Mouse (Mus musculus): ENCODE data around the gene Osbpl9.
A peak's percentile ranks its signal among the peaks of the same experiment; 100 is the strongest.

Osbpl9 gene

DNA sequence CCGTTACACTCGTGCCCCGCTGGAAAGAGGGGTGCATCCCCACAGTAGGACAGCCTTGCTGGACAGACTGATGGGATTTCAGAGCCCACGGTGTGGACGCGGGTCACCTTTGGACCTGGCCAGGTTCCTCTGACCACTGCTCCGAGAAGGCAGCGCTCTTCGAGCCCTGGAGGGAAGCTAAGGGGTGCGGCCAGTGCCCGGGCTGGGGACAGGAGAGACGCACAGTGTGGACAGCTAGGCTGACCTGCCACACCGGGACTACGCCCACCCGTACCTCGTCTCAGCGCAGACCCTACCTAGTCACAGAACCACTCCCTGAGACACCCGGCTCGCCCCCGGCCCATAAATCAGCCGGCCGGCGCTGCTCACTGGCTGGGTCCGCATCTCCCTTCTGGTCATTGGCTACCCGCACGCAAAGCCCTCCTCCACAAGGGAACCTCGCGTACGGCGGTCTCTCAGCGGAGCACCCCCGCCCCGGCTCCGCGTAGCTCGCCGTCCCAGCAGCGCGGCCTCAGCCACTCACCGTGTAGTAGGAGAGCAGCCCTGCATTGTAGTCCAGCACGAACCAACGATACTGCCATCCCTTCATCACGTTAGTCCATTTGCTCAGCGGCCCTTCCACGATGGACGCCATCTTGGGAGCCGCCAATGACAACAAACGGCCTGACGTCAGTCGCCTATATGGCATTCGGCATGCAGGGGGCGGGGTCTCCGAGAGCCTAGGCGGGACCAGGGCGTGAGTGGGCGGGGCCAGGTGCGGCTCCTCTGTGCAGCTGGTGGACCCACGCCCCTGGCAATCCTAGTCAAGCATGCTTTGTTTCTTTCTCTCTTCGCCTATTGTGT lies at the start of gene Osbpl9:
Osbpl9 (minus strand) TSS at position 691 of the 843 bp plus-strand sequence.
- peak; percentile 97 for DNase-seq (ENCODE audit: low read depth, low spot score)

GRCm38 (mm10) chr4:109251605-109252004 lies 49.5 kb upstream of the Osbpl9 start:
- peak; percentile 71 for DNase-seq (ENCODE audit: low read depth, low spot score)

- DNase-seq (ENCODE audit: low read depth, low spot score), result no peak
These were observed 43.0 kb upstream of the Osbpl9 start for GRCm38 (mm10) chr4:109245016-109245620.

DNA sequence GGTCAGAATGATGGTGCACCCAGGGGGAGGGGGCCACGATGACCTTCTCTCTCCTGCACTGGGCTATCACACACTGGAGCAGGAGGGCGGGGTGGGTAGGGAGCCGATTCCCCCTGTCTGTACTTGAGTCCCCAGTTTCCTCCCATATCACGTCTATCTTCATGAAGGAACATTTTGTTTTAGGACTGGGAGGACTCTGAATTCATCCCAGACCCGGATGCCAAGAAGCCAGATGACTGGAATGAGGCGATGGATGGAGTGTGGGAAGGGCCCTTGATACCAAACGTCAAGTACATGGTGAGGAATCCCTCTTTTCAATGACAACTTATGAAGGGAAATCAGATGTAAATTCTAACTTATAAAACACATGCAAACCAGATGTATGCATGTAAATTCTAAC lies 42.4 kb upstream of the Osbpl9 start:
- DNase-seq (ENCODE audit: low read depth, low spot score), result peak; percentile 33

GRCm38 (mm10) chr4:109241934-109242333 lies 39.9 kb upstream of the Osbpl9 start:
- DNase-seq (ENCODE audit: low read depth, low spot score), result no peak

- peak; percentile 30 for DNase-seq (ENCODE audit: low read depth, low spot score)
These were observed 39.1 kb upstream of the Osbpl9 start for GRCm38 (mm10) chr4:109241221-109241620.

- no peak for DNase-seq (ENCODE audit: low read depth, low spot score)
These were observed 36.6 kb upstream of the Osbpl9 start for GRCm38 (mm10) chr4:109238428-109239268.

GRCm38 (mm10) chr4:109236186-109236879 lies 34.3 kb upstream of the Osbpl9 start:
- DNase-seq (ENCODE audit: low read depth, low spot score), result no peak

GRCm38 (mm10) chr4:109234806-109235350 lies 32.8 kb upstream of the Osbpl9 start:
- DNase-seq (ENCODE audit: low read depth, low spot score), result no peak

GRCm38 (mm10) chr4:109234185-109234584 lies 32.1 kb upstream of the Osbpl9 start, which contains the start of gene Calr4:
TSS of gene Calr4 (plus strand) at chr4:109234485.
- DNase-seq (ENCODE audit: low read depth, low spot score), result no peak

DNA sequence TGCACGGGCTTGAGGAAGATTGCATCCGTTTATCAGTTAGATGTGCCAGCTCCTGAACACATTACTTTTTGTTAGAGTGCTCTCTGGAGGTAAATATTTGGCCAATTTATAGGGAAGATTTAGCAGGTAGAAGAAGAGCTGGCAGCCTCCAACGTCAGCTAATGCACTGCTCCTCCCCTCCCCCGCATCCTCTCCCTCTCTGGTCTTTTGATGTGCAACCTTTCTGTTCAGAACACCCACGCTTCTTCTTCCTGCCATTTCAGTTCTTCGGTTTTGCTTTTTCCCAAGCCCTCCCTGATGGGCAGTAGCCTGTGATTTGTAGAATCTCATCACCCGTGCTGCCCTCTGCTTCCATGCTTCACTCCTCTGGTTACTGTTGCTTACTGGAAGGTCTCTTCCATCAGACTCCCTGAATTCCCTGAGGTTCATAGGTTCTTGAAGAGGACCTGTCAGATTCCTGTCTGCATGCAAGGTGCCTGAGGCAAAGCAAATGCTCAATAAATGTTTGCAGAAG lies 27.8 kb upstream of the Osbpl9 start:
- no peak for DNase-seq (ENCODE audit: low read depth, low spot score)

DNA sequence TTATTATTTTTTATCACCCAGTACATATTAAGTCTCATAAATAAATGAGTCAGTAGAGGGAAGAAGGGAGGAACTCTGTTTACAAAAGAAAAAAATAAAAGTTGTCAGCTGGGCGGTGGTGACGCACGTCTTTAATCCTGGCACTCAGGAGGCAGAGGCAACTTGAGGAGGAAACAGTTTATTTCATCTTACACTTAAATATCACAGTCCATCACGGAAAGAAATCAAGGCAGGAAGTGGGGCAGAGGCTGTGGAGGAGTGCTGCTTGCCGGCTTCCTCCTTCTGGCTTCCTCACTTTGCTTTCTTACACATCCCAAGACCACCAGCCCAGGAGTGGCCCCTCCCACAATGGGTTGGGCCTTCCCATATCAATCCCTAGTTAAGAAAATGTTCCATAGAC lies 24.0 kb upstream of the Osbpl9 start:
- no peak for DNase-seq (ENCODE audit: low read depth, low spot score)

DNA sequence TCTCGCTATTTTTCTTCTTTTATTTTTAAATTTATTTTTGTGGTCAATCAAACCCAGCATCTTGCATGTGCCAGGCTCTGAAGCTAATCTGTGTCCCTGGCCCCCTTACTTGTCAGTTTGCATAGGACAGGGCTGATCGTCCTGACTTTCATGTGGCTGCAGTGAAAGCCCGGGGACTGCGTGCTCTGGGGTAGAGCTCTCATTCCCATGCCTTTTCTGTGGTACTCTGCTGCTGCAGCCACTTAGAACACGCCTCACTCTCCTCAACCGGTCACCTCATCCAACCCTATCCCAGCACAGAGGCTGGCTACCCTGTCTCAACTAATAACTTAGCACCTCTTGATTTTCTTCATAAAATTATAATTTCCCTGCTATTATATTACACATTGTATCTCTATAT lies 23.5 kb upstream of the Osbpl9 start:
- no peak for DNase-seq (ENCODE audit: low read depth, low spot score)

GRCm38 (mm10) chr4:109224762-109225552 lies 22.9 kb upstream of the Osbpl9 start:
- no peak for DNase-seq (ENCODE audit: low read depth, low spot score)

- DNase-seq (ENCODE audit: low read depth, low spot score), result no peak
These were observed 19.9 kb upstream of the Osbpl9 start for GRCm38 (mm10) chr4:109222001-109222400.

- no peak for DNase-seq (ENCODE audit: low read depth, low spot score)
These were observed 18.4 kb upstream of the Osbpl9 start for GRCm38 (mm10) chr4:109220441-109220940.

DNA sequence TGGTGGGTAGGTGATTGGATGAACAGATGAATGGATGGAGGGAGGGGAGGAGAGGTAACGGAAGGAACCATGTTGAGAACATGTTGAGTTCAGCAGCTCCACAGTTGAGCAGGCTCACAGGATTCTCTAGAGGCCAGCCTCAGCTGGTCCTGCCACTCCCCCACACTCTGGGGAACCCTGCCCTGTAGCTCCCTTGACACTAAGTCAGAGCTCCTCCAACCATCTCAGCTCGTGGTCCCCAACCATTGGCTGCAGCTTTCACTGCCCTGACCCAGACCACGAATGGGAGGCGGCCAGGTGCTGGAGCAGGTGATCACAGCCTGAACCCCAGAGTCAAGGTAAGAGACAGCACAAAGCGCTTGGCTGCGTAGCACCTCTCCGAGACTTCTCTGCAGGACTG lies 15.9 kb upstream of the Osbpl9 start:
- peak; percentile 42 for DNase-seq (ENCODE audit: low read depth, low spot score)

GRCm38 (mm10) chr4:109213986-109214385 lies 11.9 kb upstream of the Osbpl9 start:
- no peak for DNase-seq (ENCODE audit: low read depth, low spot score)

DNA sequence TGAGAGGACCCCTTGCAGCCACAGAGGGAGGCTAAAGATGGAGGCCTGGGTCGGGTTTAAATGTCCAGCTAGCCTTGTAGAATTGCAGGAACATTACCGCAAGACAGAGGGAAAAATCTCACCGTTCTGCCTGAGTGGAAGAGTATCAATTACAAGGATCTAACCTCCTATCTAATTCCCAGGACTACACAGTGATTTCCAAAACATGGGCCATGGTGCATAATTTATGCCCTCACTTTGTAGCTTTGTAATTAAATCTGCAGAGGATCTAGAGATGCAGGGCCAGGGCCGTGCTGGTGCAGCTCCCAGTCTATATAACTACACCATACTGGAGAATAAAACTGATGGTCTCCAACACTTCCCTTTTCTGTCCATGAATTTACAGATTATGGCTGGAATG lies 8.8 kb upstream of the Osbpl9 start:
- no peak for DNase-seq (ENCODE audit: low read depth, low spot score)

DNA sequence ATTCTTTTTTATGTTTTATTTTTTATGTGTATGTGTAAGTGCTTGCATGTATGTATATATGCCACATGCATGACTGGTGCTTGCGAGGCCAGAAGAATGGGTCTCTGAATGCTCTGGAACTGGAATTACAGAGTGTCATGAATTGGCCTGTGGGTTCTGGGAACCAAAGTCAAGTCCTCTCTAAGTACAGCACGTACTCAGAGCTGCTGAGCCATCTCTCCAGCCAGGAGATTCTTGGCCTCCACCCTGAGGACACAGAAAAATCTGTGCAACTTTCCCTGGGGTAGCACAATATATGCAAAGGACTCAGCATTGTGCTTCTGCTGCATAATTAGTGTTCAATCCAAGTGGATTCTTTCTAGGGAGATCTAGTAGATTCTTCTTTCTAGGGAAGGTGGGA lies 8.2 kb upstream of the Osbpl9 start:
- no peak for DNase-seq (ENCODE audit: low read depth, low spot score)
